Mouse (Mus musculus) forebrain, embryonic 15.5 days (tissue): ENCODE data around the gene Lmf2. TPM values are rescaled to one million over a fixed set of nuclear protein-coding genes. Genes with fewer than 3 reads are reported as not detected.

ENCODE experiments used
- ATAC-seq: fragments of 200-750 bp; cut with Nextera tagmentation; replicated peaks from 2 replicates; pipeline ENCODE4 v1.8.0; 2017; ENCODE audit warnings: mild to moderate bottlenecking, moderate TSS enrichment, moderate library complexity
- H3K27ac ChIP-seq: fragments of 300-500 bp; sonication (generic); replicated peaks from 2 replicates; pipeline ENCODE4 v1.5.1; 2015; ENCODE audit warnings: mild to moderate bottlenecking, inconsistent platforms
- H3K27me3 ChIP-seq: fragments of 300-500 bp; sonication (generic); 2 replicates; pipeline ENCODE4 v1.6.1; 2015; ENCODE audit warnings: inconsistent platforms
- H3K36me3 ChIP-seq: fragments of 300-500 bp; sonication (generic); 2 replicates; pipeline ENCODE4 v1.6.1; 2015; ENCODE audit warnings: mild to moderate bottlenecking, inconsistent platforms
- H3K4me1 ChIP-seq: fragments of 300-500 bp; sonication (generic); 2 replicates; pipeline ENCODE4 v1.6.1; 2015; ENCODE audit warnings: inconsistent platforms
- H3K4me2 ChIP-seq: fragments of 300-500 bp; sonication (generic); replicated peaks from 2 replicates; pipeline ENCODE4 v1.6.1; 2015; ENCODE audit warnings: mild to moderate bottlenecking, inconsistent platforms
- H3K4me3 ChIP-seq: fragments of 300-500 bp; sonication (generic); 2 replicates; pipeline ENCODE4 v1.5.1; 2015; ENCODE audit warnings: mild to moderate bottlenecking, inconsistent platforms
- H3K9ac ChIP-seq: fragments of 300-500 bp; sonication (generic); replicated peaks from 2 replicates; pipeline ENCODE4 v1.6.1; 2015; ENCODE audit warnings: mild to moderate bottlenecking, inconsistent platforms
- H3K9me3 ChIP-seq: fragments of 300-500 bp; sonication (generic); 2 replicates; pipeline ENCODE4 v1.6.1; 2016; ENCODE audit warnings: inconsistent platforms
- WGBS: fragments of 180-500 bp; shearing (Covaris S2); methylation state at CpG from one replicate; pipeline ENCODE4 v1.1.7; 2015; ENCODE audit warnings: mixed read lengths; 5-methylcytosine and 5-hydroxymethylcytosine counted together
- polyA plus RNA-seq: library from polyadenylated mRNA; unstranded; fragments of >200 nt; fragmentation: Nextera tagmentation; extraction: Ambion mirVana; gene quantifications from 2 replicates; pipeline ENCODE4 v1.2.1, GENCODE M21; 2015

Lmf2 gene
- polyA plus RNA-seq, 1 experiment from 2014 or later: 31.6 TPM

DNA sequence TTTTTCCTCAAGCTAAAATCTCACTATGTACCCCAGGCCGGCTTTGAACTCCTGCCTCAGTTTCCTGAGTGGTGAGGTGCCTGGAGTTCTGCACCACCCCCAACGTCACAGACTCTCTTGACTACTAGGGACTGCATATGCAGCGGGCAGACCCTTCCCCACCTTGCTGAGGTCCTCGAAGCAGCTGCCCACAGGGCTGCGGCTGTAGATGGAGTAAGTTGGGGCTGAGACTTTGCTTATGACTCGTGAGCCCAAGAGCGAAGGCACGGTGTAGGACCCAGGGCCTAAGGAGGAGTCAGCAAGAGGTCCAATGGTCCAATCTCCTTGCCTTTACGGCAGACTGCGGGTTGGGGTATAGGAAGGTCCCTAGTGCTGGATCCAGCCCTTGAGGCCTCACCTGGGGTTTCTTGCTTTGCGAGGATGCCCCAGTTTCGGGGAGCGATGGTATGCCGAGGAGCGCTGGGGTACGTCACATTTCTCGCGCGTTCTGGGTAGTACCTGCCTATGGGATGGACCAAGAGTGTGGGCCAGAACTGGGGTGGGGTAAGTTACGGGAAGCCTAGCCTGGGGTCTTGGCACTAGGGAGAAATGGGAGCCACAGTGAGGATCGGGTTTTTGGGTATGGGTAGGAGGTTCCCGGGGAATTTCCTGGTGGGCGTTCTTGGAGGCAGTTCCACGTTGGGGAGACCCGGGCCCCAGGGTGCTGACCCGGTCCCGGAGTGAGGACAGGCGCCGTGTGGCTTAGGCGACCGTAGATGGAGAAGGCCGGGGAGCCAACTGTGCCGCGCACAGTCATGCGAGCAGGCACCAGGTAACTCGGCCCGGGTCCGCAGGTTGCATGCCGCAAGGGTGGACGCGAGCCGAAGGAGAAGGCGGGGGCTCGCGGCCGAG, 22.7 kb upstream of the Lmf2 start:
- peak overlapping the region; percentile 41 for H3K9ac ChIP-seq
- H3K27me3 ChIP-seq: peaks cover 45% of the 10 kb centered on the region
- 10% methylated on average over 46 of the region's 46 CpGs for WGBS

DNA sequence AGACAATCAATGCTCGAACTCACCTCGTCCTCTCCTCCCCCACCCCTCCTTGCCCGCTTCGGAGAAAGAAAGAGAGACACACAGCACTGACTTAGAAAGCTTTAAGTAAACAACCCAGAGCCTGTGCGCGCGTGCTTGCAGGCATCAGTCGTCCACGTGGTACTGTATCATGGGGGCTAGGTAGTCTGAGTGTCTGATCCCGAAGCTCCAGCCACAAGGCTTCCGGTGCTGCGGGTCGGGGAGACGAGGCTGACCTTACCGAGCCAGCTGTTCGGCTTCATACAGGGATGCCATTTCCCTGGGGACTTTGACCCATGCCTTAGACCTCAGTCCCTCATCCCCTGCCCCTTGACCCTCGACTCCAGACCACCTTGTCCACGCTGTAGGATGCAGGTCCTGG, 21.9 kb upstream of the Lmf2 start:
- no peaks in the 10 kb centered on the region for H3K9me3 ChIP-seq
- H3K4me2 ChIP-seq: no peak overlapping the region
- WGBS: 6% methylated on average over 18 of the region's 18 CpGs
- H3K4me3 ChIP-seq: no peak overlapping the region
- no peak overlapping the region for H3K9ac ChIP-seq
- H3K4me1 ChIP-seq: peaks cover 30% of the 10 kb centered on the region
- H3K27ac ChIP-seq: no peak overlapping the region
- H3K36me3 ChIP-seq: 0 out of 2 replicates have a peak, but pooled peaks cover 2% of the 10 kb centered on the region
- no peak for ATAC-seq
- peaks cover 45% of the 10 kb centered on the region for H3K27me3 ChIP-seq

More for the DNA sequence above, 22.7 kb upstream of the Lmf2 start:
- no peaks in the 10 kb centered on the region for H3K9me3 ChIP-seq
- H3K4me3 ChIP-seq: peak overlapping the region; percentile 39
- H3K4me1 ChIP-seq: peaks cover 21% of the 10 kb centered on the region
- no peaks in the 10 kb centered on the region for H3K36me3 ChIP-seq
- no peak for ATAC-seq
- H3K27ac ChIP-seq: no peak overlapping the region
- peak overlapping the region; percentile 57 for H3K4me2 ChIP-seq

GRCm38 (mm10) chr15:89376957-89377356, 21.5 kb upstream of the Lmf2 start, which contains the start of gene Tymp:
Gene Tymp, minus strand, starts transcription at chr15:89377039.
- no peak within 1 kb of the TSS for H3K27ac ChIP-seq
- no peak within 1 kb of the TSS for H3K4me2 ChIP-seq
- peaks cover 45% of the 10 kb centered on the region for H3K27me3 ChIP-seq

DNA sequence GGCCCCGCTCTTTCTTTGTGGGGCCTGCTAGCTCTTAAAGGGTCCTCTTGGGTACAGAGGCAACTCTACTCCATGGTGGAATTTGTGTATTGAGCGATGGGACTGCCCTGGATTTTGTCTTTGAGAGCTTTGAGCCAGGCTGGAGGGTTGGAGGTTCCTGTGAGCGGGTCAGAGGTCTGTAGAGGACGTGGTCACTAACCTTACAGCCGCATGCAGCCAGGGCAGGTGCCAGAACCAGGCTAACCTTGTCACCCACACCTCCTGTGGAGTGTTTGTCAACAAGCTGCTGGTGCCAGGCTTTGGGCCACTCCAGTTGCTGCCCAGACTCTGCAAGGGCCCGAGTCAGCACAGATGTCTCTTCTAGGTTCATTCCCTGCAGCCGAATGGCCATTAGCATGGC, 20.6 kb upstream of the Lmf2 start:
- H3K27ac ChIP-seq: no peak overlapping the region
- no peak overlapping the region for H3K9ac ChIP-seq
- peaks cover 16% of the 10 kb centered on the region for H3K36me3 ChIP-seq
- H3K9me3 ChIP-seq: no peaks in the 10 kb centered on the region
- H3K4me2 ChIP-seq: no peak overlapping the region
- WGBS: 85% methylated on average over 7 of the region's 7 CpGs
- peaks cover 30% of the 10 kb centered on the region for H3K4me1 ChIP-seq
- peaks cover 45% of the 10 kb centered on the region for H3K27me3 ChIP-seq
- no peak for ATAC-seq
- no peak overlapping the region for H3K4me3 ChIP-seq

More at GRCm38 (mm10) chr15:89376957-89377356, 21.5 kb upstream of the Lmf2 start, which contains the start of gene Tymp:
- no peak for ATAC-seq
- no peak within 1 kb of the TSS for H3K4me3 ChIP-seq
- no peaks in the 10 kb centered on the region for H3K9me3 ChIP-seq
- H3K4me1 ChIP-seq: peaks cover 30% of the 10 kb centered on the region
- peaks cover 6% of the 10 kb centered on the region for H3K36me3 ChIP-seq
- H3K9ac ChIP-seq: no peak within 1 kb of the TSS
- 17% methylated on average over 16 of the region's 16 CpGs for WGBS

DNA sequence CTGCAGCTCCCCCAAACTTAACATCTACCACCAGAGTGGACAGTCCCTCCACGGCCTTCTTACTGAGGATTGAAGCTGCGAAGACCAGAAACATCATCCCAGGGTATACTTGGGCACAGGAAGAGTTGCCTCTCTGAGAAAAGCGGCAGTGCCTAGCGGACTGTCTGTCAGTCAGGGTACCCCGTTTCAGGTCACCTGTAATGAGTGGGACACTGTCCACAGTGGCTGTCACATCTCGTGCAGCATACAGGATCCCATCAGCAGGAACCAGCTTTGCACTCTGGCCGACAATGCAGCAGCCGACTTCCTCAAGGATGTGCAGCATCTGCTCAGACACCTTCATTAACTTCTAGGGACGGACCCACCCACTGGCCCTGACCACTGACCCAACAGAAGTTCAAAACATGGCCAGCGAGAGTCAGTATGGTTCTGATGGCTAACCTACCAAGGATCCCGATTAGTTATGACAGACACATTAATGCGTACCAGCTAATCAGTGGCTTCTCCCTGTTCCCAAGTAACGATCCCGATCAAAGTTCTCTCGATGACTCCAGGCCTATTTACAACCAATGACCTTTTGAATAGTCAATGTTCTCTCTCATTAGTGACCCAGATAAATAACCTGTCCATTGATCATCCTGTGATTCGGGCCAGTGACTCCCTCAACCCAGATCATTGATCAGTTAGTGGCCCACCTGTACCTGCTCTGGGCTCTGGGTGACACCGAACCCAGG, 19.5 kb upstream of the Lmf2 start:
- 94% methylated on average over 17 of the region's 17 CpGs for WGBS
- Histone ChIP-seq H3K4me2 (no peak overlapping the region), H3K9ac (no peak overlapping the region), H3K27ac (no peak overlapping the region), H3K9me3 (no peaks in the 10 kb centered on the region), H3K36me3 (peaks cover 26% of the 10 kb centered on the region), H3K4me3 (no peak overlapping the region), H3K27me3 (peaks cover 42% of the 10 kb centered on the region), H3K4me1 (peaks cover 30% of the 10 kb centered on the region)
- ATAC-seq: no peak

DNA sequence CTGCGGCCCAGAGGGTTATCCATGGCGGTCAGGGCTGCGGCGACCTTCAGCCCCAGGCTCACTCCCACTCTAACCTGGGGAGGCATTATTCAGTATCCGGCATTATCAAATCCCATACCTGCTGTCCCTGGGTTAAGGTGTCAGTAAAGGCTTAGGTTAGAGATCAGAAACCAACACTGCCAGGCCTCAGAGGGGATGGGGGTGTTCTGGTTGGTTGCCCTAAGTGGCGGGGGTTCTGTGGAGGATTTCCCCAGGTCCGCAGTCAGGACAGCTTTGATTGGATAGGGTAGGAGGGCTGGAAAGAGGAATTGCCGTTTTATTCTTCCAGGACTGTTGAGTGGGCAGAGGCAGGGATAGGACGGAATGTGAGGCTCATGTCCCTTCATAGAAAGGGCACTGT, 18.9 kb upstream of the Lmf2 start:
- H3K27ac ChIP-seq: peak overlapping the region; percentile 93
- peaks cover 36% of the 10 kb centered on the region for H3K27me3 ChIP-seq
- H3K4me2 ChIP-seq: peak overlapping the region; percentile 65
- 51% methylated on average over 9 of the region's 9 CpGs for WGBS
- ATAC-seq: no peak
- H3K4me3 ChIP-seq: peak overlapping the region; percentile 59
- H3K9me3 ChIP-seq: no peaks in the 10 kb centered on the region
- peaks cover 27% of the 10 kb centered on the region for H3K4me1 ChIP-seq
- peaks cover 33% of the 10 kb centered on the region for H3K36me3 ChIP-seq
- H3K9ac ChIP-seq: peak overlapping the region; percentile 76

GRCm38 (mm10) chr15:89373762-89374248, 18.3 kb upstream of the Lmf2 start, which contains the start of gene Sco2:
Gene Sco2, minus strand, starts transcription at chr15:89373846.
- Histone ChIP-seq H3K4me1 (peaks cover 22% of the 10 kb centered on the region), H3K9ac (peak within 1 kb of the TSS; percentile 76), H3K4me3 (peak within 1 kb of the TSS; percentile 59), H3K27ac (peak within 1 kb of the TSS; percentile 93), H3K9me3 (no peaks in the 10 kb centered on the region), H3K36me3 (peaks cover 38% of the 10 kb centered on the region), H3K27me3 (peaks cover 31% of the 10 kb centered on the region), H3K4me2 (peak within 1 kb of the TSS; percentile 65)
- peak; percentile 86 for ATAC-seq
- WGBS: under 1% methylated on average over 42 of the region's 42 CpGs

DNA sequence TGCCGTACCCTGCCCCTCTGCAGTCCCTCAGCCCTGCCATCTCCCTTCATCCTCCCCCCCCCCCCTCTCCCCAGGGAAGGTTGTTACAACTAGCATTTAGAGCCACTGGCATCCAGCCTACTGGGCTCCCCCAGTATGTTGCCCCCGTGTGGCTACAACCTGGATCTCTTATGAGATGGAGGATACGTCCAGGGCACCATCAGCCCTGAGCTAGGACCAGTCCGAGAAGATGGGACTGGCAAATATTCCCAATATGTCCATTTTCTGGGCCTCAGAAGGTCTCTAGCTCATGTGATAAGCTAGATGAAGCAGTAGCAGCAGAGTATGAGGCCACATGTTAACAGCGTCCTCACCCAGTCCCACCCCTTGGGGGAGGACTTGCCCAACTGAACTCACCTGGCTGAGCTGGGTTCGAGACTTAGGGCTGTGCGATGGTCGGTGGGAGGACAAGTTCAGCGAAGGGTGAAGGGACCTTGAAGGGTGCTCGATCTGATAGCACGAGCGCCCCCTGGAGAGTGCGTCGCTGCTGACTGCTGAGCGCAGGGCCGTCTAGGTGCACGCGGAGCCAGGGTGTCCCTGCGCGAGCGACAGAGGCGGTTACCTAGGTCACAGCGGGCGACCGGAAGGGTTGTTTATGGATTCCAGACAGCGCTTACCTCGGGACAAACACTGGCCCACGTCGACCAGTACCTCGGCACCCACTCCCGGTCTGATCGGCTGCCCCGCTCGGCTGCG, 17.7 kb upstream of the Lmf2 start:
- Histone ChIP-seq H3K4me1 (peaks cover 16% of the 10 kb centered on the region), H3K4me2 (peak overlapping the region; percentile 65), H3K9me3 (no peaks in the 10 kb centered on the region), H3K36me3 (peaks cover 44% of the 10 kb centered on the region), H3K27ac (peak overlapping the region; percentile 93), H3K9ac (peak overlapping the region; percentile 76), H3K4me3 (peak overlapping the region; percentile 59), H3K27me3 (peaks cover 25% of the 10 kb centered on the region)
- WGBS: 2% methylated on average over 35 of the region's 35 CpGs
- peak; percentile 88 for ATAC-seq

DNA sequence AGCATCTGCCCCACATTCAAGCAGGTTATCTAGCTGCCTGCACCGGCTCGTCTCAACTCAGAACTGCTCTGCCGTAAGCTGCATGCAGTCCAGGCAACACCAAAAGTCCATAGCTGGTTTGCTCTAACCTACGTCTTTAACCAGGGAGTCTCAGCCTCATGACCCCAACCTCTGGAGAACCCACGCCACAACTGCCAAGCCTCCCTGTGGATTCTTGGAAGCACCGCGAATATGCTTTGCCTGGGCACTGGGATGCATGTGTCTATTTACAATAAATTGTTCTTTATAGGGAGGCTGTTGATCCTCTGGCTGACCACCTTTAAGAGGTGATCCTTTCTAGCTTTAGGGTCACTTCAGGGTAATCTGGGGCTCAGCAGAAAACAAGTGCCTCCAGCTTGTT, 17.1 kb upstream of the Lmf2 start:
- Histone ChIP-seq H3K36me3 (peaks cover 51% of the 10 kb centered on the region), H3K27me3 (peaks cover 18% of the 10 kb centered on the region), H3K4me2 (peak overlapping the region; percentile 65), H3K4me3 (peak overlapping the region; percentile 59), H3K4me1 (peaks cover 14% of the 10 kb centered on the region), H3K27ac (no peak overlapping the region; the same call in 1 of the 2 replicates), H3K9me3 (no peaks in the 10 kb centered on the region), H3K9ac (no peak overlapping the region)
- 89% methylated on average over 7 of the region's 7 CpGs for WGBS
- ATAC-seq: no peak

DNA sequence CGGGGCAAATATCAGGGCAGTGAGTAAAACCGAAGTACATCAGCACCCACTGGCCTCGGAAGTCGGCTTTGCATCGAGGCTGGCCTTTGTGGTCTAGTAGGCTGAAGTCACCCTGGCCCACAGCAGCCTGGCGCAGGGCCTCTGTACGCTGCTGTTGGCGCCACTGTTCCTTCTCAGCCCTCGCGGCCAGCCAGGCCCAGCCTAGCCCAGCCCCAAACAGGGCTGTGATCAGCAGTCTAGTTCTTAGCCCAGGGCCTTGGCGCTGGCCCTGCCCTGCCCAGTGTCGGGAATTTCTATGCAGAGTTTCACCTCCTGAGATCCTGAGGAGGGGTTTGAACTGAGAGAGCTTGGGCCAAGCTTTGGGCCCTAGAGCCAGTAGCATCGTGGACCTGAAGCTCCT, 16.6 kb upstream of the Lmf2 start:
- Histone ChIP-seq H3K4me2 (no peak overlapping the region), H3K4me1 (peaks cover 14% of the 10 kb centered on the region), H3K27me3 (peaks cover 14% of the 10 kb centered on the region), H3K36me3 (peaks cover 55% of the 10 kb centered on the region), H3K4me3 (no peak overlapping the region), H3K27ac (no peak overlapping the region), H3K9ac (no peak overlapping the region), H3K9me3 (no peaks in the 10 kb centered on the region)
- ATAC-seq: no peak
- WGBS: 92% methylated on average over 13 of the region's 13 CpGs

DNA sequence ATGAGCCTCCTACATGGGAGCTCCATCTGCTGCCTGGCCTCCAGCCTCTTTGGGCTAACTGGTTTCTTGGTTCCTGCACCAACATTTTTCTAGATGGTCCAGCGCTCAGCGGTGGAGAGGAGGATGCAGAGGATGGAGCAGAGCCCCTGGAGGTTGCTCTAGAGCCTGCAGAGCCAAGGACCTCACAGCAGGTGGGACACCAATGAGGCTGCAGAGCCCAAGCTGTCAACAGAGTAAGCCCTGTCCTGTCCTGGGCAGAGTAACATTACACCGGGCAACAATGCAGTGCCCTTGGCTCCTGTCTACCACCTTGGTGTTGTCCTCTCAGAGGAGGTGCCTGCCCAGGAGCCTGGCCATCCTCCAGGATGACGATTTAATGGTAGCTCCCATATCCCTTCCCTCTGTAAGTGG, 9.7 kb upstream of the Lmf2 start:
- no peaks in the 10 kb centered on the region for H3K4me1 ChIP-seq
- H3K9ac ChIP-seq: no peak overlapping the region
- H3K27me3 ChIP-seq: no peaks in the 10 kb centered on the region
- no peaks in the 10 kb centered on the region for H3K9me3 ChIP-seq
- 97% methylated on average over 4 of the region's 4 CpGs for WGBS
- no peak overlapping the region for H3K4me2 ChIP-seq
- H3K27ac ChIP-seq: no peak overlapping the region
- H3K36me3 ChIP-seq: peaks cover 95% of the 10 kb centered on the region
- no peak for ATAC-seq
- no peak overlapping the region for H3K4me3 ChIP-seq
